Mouse (Mus musculus): ENCODE results near the gene Fgr.
"Not testable (repeated sequence)": the region's sequence is repeated elsewhere in the genome, so short reads cannot be mapped to it uniquely, and the experiment has no call there.

Fgr gene

GRCm38 (mm10) chr4:132983664-132984512 is 10.0 kb downstream of the Fgr start:
- H3K27me3 ChIP-seq (ENCODE audit: insufficient read depth, low read length), result peaks cover 3% of the 10 kb centered on the region; the same call in 1 of the 2 replicates
- peak overlapping the region; percentile 0; the same call in 1 of the 2 replicates for H3K4me3 ChIP-seq (replicated peaks; ENCODE audit: low read length)
- H3K4me1 ChIP-seq (replicated peaks; ENCODE audit: low read depth, low read length), result peaks cover 95% of the 10 kb centered on the region
- H3K36me3 ChIP-seq (ENCODE audit: insufficient read depth, low read length), result no peaks in the 10 kb centered on the region
- no peak for TF ChIP-seq CTCF (conservative IDR thresholded peaks at IDR 0.05; ENCODE audit: low read length)
- peak; percentile 40 for TF ChIP-seq NANOG (IDR thresholded peaks at IDR 0.05; ENCODE audit: borderline replicate concordance, low read length)
- H3K9me3 ChIP-seq (ENCODE audit: low read length), result no peaks in the 10 kb centered on the region

DNA sequence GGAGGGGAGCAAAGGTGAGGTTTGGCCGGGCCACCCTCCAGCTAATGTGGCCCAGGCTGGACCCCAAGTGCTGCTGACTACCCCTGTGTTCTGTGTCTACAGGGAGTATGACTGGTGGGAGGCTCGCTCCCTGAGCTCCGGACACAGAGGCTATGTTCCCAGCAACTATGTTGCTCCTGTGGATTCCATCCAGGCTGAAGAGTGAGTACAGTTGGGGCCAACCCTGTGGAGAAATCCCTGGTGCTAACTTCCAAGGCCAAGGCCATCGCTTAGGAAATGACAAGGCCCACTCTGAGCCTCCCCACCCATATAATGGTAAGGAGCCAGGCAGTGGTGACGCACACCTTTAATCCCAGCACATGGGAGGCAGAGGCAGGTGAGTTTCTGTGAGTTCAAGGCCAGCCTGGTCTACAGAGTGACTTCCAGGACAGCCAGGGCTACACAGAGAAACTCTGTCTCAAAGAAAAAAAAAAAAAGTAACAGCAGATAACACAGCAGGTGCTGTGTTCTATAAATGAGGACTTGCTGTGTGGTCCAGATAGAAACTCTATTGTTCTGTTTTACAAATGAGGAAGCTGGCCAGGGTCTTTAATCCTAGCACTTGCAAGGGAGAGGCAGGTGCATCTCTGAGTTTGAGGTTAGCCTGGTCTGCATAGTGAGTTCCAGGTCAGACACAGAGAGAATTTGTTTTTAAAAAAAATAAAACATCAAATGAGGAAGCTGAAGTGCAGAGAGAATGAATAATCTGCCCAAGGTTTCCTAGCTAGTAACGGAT is 14.9 kb downstream of the Fgr start:
- H3K4me1 ChIP-seq (replicated peaks; ENCODE audit: low read depth, low read length), result peaks cover 96% of the 10 kb centered on the region
- H3K4me3 ChIP-seq (replicated peaks; ENCODE audit: low read length), result 0 out of 2 replicates have a peak overlapping the region, but pooled peaks have one; percentile 7
- H3K9me3 ChIP-seq (ENCODE audit: low read length), result no peaks in the 10 kb centered on the region
- H3K27me3 ChIP-seq (ENCODE audit: insufficient read depth, low read length), result peaks cover 3% of the 10 kb centered on the region; the same call in 1 of the 2 replicates
- no peak for TF ChIP-seq CTCF (conservative IDR thresholded peaks at IDR 0.05; ENCODE audit: low read length)
- no peak for TF ChIP-seq NANOG (IDR thresholded peaks at IDR 0.05; ENCODE audit: borderline replicate concordance, low read length)
- TF ChIP-seq POU5F1 (IDR thresholded peaks at IDR 0.05; ENCODE audit: borderline replicate concordance, low read length), result no peak
- no peaks in the 10 kb centered on the region for H3K36me3 ChIP-seq (ENCODE audit: insufficient read depth, low read length)

GRCm38 (mm10) chr4:132993553-132993952 is 19.7 kb downstream of the Fgr start:
- H3K9me3 ChIP-seq (ENCODE audit: low read length), result no peaks in the 10 kb centered on the region

GRCm38 (mm10) chr4:132997469-132998237 is 23.8 kb downstream of the Fgr start:
- Histone ChIP-seq H3K4me1 (replicated peaks; ENCODE audit: low read depth, low read length) (peaks cover 79% of the 10 kb centered on the region), H3K27me3 (ENCODE audit: insufficient read depth, low read length) (no peaks in the 10 kb centered on the region), H3K9me3 (ENCODE audit: low read length) (no peaks in the 10 kb centered on the region), H3K36me3 (ENCODE audit: insufficient read depth, low read length) (0 out of 2 replicates have a peak, but pooled peaks cover 3% of the 10 kb centered on the region), H3K4me3 (replicated peaks; ENCODE audit: low read length) (peak overlapping the region; percentile 48)
- TF ChIP-seq CTCF (conservative IDR thresholded peaks at IDR 0.05; ENCODE audit: low read length), result no peak
- no peak for TF ChIP-seq NANOG (IDR thresholded peaks at IDR 0.05; ENCODE audit: borderline replicate concordance, low read length)
- no peak for TF ChIP-seq POU5F1 (IDR thresholded peaks at IDR 0.05; ENCODE audit: borderline replicate concordance, low read length)

More at GRCm38 (mm10) chr4:132993553-132993952, 19.7 kb downstream of the Fgr start:
- TF ChIP-seq NANOG (IDR thresholded peaks at IDR 0.05; ENCODE audit: borderline replicate concordance, low read length) (peak; percentile 71; the same call in 1 of the 2 replicates), POU5F1 (IDR thresholded peaks at IDR 0.05; ENCODE audit: borderline replicate concordance, low read length) (no peak), CTCF (conservative IDR thresholded peaks at IDR 0.05; ENCODE audit: low read length) (no peak)
- no peaks in the 10 kb centered on the region for H3K27me3 ChIP-seq (ENCODE audit: insufficient read depth, low read length)
- H3K4me3 ChIP-seq (replicated peaks; ENCODE audit: low read length), result peak overlapping the region; percentile 27; the same call in 1 of the 2 replicates
- H3K36me3 ChIP-seq (ENCODE audit: insufficient read depth, low read length), result no peaks in the 10 kb centered on the region
- H3K4me1 ChIP-seq (replicated peaks; ENCODE audit: low read depth, low read length), result peaks cover 92% of the 10 kb centered on the region

DNA sequence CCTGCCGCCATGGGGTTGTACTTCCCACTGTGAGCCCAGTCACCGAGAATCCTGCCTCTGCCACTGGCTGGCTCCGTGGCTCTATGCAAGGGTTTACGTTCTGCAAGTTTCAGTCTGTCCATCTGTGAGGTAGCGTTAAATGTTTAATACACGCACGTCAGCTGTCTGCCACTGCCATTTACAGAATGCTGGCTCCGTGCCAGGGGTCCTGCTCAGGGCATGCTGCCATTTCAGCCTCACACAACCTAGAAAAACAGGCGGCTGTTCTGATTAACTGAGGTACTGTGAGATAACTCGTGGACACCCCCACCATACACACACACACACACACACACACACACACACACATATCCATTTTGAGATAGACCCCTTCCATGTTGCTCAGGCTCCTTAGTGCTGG is 29.0 kb downstream of the Fgr start:
- Histone ChIP-seq H3K9me3 (ENCODE audit: low read length) (no peaks in the 10 kb centered on the region), H3K4me1 (replicated peaks; ENCODE audit: low read depth, low read length) (peaks cover 77% of the 10 kb centered on the region), H3K27me3 (ENCODE audit: insufficient read depth, low read length) (no peaks in the 10 kb centered on the region), H3K4me3 (replicated peaks; ENCODE audit: low read length) (no peak overlapping the region), H3K36me3 (ENCODE audit: insufficient read depth, low read length) (0 out of 2 replicates have a peak, but pooled peaks cover 3% of the 10 kb centered on the region)
- TF ChIP-seq CTCF (conservative IDR thresholded peaks at IDR 0.05; ENCODE audit: low read length), result no peak
- no peak for TF ChIP-seq POU5F1 (IDR thresholded peaks at IDR 0.05; ENCODE audit: borderline replicate concordance, low read length)
- TF ChIP-seq NANOG (IDR thresholded peaks at IDR 0.05; ENCODE audit: borderline replicate concordance, low read length), result no peak

DNA sequence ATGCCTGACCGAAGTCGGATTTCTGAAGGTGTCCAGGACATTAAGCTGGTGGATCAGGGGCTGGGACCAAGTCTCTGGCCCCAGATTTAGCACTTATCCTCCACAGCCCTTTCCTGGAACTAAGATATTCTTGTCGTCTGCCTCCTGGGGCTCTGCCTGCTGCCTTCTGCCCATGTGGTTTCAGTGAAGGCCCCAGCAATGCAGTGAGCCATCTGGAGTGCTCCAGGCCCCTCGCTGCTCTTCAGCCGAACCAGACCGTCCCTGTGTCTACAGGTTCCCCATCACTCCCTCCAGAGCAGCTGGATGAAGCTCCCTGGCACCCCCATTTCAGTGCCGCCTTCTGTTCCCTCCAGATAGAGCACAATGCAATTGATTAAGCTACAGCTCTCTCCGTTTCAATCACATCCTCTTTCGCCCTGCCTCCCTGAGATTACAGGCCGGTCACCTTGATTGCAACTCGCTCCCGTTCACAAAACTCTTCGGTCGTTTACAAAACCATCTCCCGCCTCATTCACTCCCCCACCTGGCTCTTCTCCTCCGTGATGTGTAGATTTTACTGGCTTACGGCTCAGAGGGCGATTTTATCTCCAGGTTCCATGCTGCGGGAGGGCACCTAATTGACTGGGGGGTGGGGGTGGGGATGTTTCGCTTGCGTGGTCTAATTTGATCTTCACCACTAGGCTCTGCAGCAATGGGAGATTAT is 29.6 kb downstream of the Fgr start:
- TF ChIP-seq NANOG (IDR thresholded peaks at IDR 0.05; ENCODE audit: borderline replicate concordance, low read length), result no peak
- TF ChIP-seq CTCF (conservative IDR thresholded peaks at IDR 0.05; ENCODE audit: low read length), result no peak
- Histone ChIP-seq H3K27me3 (ENCODE audit: insufficient read depth, low read length) (no peaks in the 10 kb centered on the region), H3K9me3 (ENCODE audit: low read length) (no peaks in the 10 kb centered on the region), H3K4me3 (replicated peaks; ENCODE audit: low read length) (peak overlapping the region; percentile 46), H3K36me3 (ENCODE audit: insufficient read depth, low read length) (0 out of 2 replicates have a peak, but pooled peaks cover 3% of the 10 kb centered on the region), H3K4me1 (replicated peaks; ENCODE audit: low read depth, low read length) (peaks cover 77% of the 10 kb centered on the region)

DNA sequence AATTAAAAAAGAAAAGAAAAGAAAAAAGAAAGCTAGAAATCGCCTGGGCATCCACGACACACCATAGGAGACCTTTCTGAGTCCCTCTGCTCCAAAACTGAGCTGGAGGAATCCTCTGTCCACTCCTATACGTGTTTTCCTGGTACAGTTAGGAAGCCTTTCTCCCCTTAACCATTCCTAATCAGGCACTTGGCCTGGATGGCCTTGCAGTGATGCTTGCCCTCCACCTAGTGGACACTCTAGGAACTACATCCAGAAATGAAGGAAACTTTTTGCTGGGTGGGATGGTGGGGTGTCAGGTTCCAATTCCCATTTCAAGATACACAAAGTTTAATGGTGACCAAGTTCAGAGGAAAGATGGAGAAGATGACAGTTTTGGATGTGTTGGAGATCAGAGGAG is 31.3 kb downstream of the Fgr start:
- no peaks in the 10 kb centered on the region for H3K27me3 ChIP-seq (ENCODE audit: insufficient read depth, low read length)
- 0 out of 2 replicates have a peak, but pooled peaks cover under 1% of the 10 kb centered on the region for H3K36me3 ChIP-seq (ENCODE audit: insufficient read depth, low read length)
- TF ChIP-seq NANOG (IDR thresholded peaks at IDR 0.05; ENCODE audit: borderline replicate concordance, low read length), result no peak
- peak; percentile 94 for TF ChIP-seq CTCF (conservative IDR thresholded peaks at IDR 0.05; ENCODE audit: low read length)
- no peak for TF ChIP-seq POU5F1 (IDR thresholded peaks at IDR 0.05; ENCODE audit: borderline replicate concordance, low read length)
- no peaks in the 10 kb centered on the region for H3K9me3 ChIP-seq (ENCODE audit: low read length)
- no peak overlapping the region for H3K4me3 ChIP-seq (replicated peaks; ENCODE audit: low read length)
- peaks cover 88% of the 10 kb centered on the region for H3K4me1 ChIP-seq (replicated peaks; ENCODE audit: low read depth, low read length)

- peaks cover 88% of the 10 kb centered on the region for H3K4me1 ChIP-seq (replicated peaks; ENCODE audit: low read depth, low read length)
- H3K36me3 ChIP-seq (ENCODE audit: insufficient read depth, low read length); H3K27me3 ChIP-seq (ENCODE audit: insufficient read depth, low read length); H3K9me3 ChIP-seq (ENCODE audit: low read length); H3K4me3 ChIP-seq (replicated peaks; ENCODE audit: low read length): not testable (repeated sequence)
These were observed 32.1 kb downstream of the Fgr start for GRCm38 (mm10) chr4:133005885-133006451.

All from E14TG2a.4 (cell line).